Mouse (Mus musculus) G1E (cell line): Measurements from ENCODE around the gene Klhl26. TPM values are rescaled to one million over a fixed set of nuclear protein-coding genes. Genes with fewer than 3 reads are reported as not detected.

Experiments
- ATAC-seq: 2 replicates; pipeline ENCODE4 v1.8.0; 2016; ENCODE audit warnings: mild to moderate bottlenecking; ENCODE audit not compliant: insufficient number of reproducible peaks, poor library complexity, low FRiP score, severe bottlenecking; ENCODE audit errors: extremely low read depth
- DNase-seq: peaks from one replicate; pipeline ENCODE4 v3.0.0; 2012; ENCODE audit warnings: low spot score
- H3K27me3 ChIP-seq: 2 replicates; pipeline ENCODE4 v1.6.1; 2012; ENCODE audit warnings: mild to moderate bottlenecking, low read length, inconsistent platforms; ENCODE audit not compliant: insufficient read depth
- H3K36me3 ChIP-seq: replicated peaks from 2 replicates; pipeline ENCODE3; 2012; ENCODE audit warnings: mild to moderate bottlenecking, inconsistent platforms
- H3K4me1 ChIP-seq: 2 replicates; pipeline ENCODE4 v1.6.1; 2012; ENCODE audit warnings: low read depth, low read length, inconsistent platforms, mixed read lengths; ENCODE audit not compliant: insufficient read depth
- H3K4me3 ChIP-seq: 2 replicates; pipeline ENCODE4 v1.5.1; 2012; ENCODE audit warnings: low read depth, mild to moderate bottlenecking, inconsistent platforms, low read length, moderate library complexity, mixed read lengths
- H3K9me3 ChIP-seq: replicated peaks from 2 replicates; pipeline ENCODE4 v1.6.1; 2012; ENCODE audit warnings: inconsistent platforms
- CTCF ChIP-seq: IDR thresholded peaks from 2 replicates; pipeline ENCODE4 v1.5.1; 2012; ENCODE audit warnings: low read depth, low read length, inconsistent platforms, mixed read lengths
- GATA1 ChIP-seq: IDR thresholded peaks from 2 replicates; pipeline ENCODE4 v1.6.1; 2012; ENCODE audit warnings: borderline replicate concordance, low read length, inconsistent platforms, mixed read lengths
- GATA2 ChIP-seq: IDR thresholded peaks from 2 replicates; pipeline ENCODE4 v1.6.1; 2012; ENCODE audit warnings: low read depth, low read length, inconsistent platforms, borderline replicate concordance
- POLR2AphosphoS5 ChIP-seq: IDR thresholded peaks from 2 replicates; pipeline ENCODE4 v1.6.1; 2012; ENCODE audit warnings: low read depth, low read length, inconsistent platforms; ENCODE audit not compliant: insufficient replicate concordance
- TAL1 ChIP-seq: conservative IDR thresholded peaks from 2 replicates; pipeline ENCODE4 v1.6.1; 2012; ENCODE audit warnings: low read depth, low read length, inconsistent platforms, mixed read lengths
- polyA plus RNA-seq: library from polyadenylated mRNA; stranded (reverse); fragments of >175 nt; gene quantifications from 2 replicates; pipeline ENCODE4 v1.2.3, GENCODE M21; 2012
- total RNA-seq, 2 experiments: library from RNA; stranded (forward) in 1 of 2; stranded (reverse) in 1 of 2; fragments of 200-1000 nt in 1 of 2; fragments of >200 nt in 1 of 2; fragmentation: Nextera tagmentation in 1 of 2; gene quantifications; 2 replicates each; pipeline ENCODE4 v1.2.3; 2014 to 2017

Klhl26 gene
- total and polyA plus RNA-seq, 3 experiments, result 12.8 to 23.6 (median 13.9) TPM

GRCm38 (mm10) chr8:70487993-70488796, 11.4 kb upstream of the Klhl26 start:
- Histone ChIP-seq H3K27me3 (peaks cover 97% of the 10 kb centered on the region), H3K4me3 (peak overlapping the region; percentile 52; the same call in 1 of the 2 replicates), H3K9me3 (no peaks in the 10 kb centered on the region), H3K36me3 (no peaks in the 10 kb centered on the region), H3K4me1 (peaks cover 50% of the 10 kb centered on the region)
- TF ChIP-seq GATA2, result no peak
- TF ChIP-seq TAL1, result no peak
- TF ChIP-seq POLR2AphosphoS5, result no peak
- no peak for TF ChIP-seq GATA1
- DNase-seq, result no peak
- ATAC-seq, result no peak

- DNase-seq (no peak), ATAC-seq (no peak)
- Histone ChIP-seq H3K4me1 (peaks cover 39% of the 10 kb centered on the region), H3K36me3 (no peaks in the 10 kb centered on the region), H3K9me3 (no peaks in the 10 kb centered on the region), H3K27me3 (peaks cover 96% of the 10 kb centered on the region), H3K4me3 (peak within 1 kb of the TSS; percentile 52; the same call in 1 of the 2 replicates)
- TF ChIP-seq TAL1, result no peak
- TF ChIP-seq GATA2, result no peak
- TF ChIP-seq CTCF, result no peak
- no peak for TF ChIP-seq GATA1
- no peak for TF ChIP-seq POLR2AphosphoS5
Observed at GRCm38 (mm10) chr8:70486941-70487520, 10.3 kb upstream of the Klhl26 start, which contains the start of gene Tmem59l. Gene Tmem59l (minus strand): TSS chr8:70487358.

- DNase-seq (no peak), ATAC-seq (no peak)
- Histone ChIP-seq H3K27me3 (peaks cover 95% of the 10 kb centered on the region), H3K36me3 (no peaks in the 10 kb centered on the region), H3K4me3 (no peak overlapping the region), H3K9me3 (no peaks in the 10 kb centered on the region), H3K4me1 (peaks cover 39% of the 10 kb centered on the region)
- TF ChIP-seq TAL1 (no peak), GATA2 (no peak), POLR2AphosphoS5 (no peak), GATA1 (no peak), CTCF (no peak)
Observed at GRCm38 (mm10) chr8:70486191-70486681, 9.5 kb upstream of the Klhl26 start.

GRCm38 (mm10) chr8:70482943-70483342, 6.2 kb upstream of the Klhl26 start:
- ATAC-seq (no peak), DNase-seq (no peak)
- peaks cover 34% of the 10 kb centered on the region for H3K4me1 ChIP-seq
- H3K9me3 ChIP-seq, result no peaks in the 10 kb centered on the region
- H3K27me3 ChIP-seq, result peaks cover 79% of the 10 kb centered on the region
- no peak overlapping the region for H3K4me3 ChIP-seq
- TF ChIP-seq CTCF (no peak), POLR2AphosphoS5 (no peak), GATA1 (no peak)
- no peaks in the 10 kb centered on the region for H3K36me3 ChIP-seq

- DNase-seq (no peak), ATAC-seq (no peak)
- peaks cover 36% of the 10 kb centered on the region for H3K4me1 ChIP-seq
- H3K36me3 ChIP-seq, result no peaks in the 10 kb centered on the region
- H3K27me3 ChIP-seq, result peaks cover 71% of the 10 kb centered on the region
- H3K9me3 ChIP-seq, result no peaks in the 10 kb centered on the region
- no peak overlapping the region for H3K4me3 ChIP-seq
- no peak for TF ChIP-seq CTCF
- TF ChIP-seq GATA2, result no peak
- TF ChIP-seq GATA1, result no peak
- no peak for TF ChIP-seq TAL1
- no peak for TF ChIP-seq POLR2AphosphoS5
Observed at GRCm38 (mm10) chr8:70481908-70482307, 5.1 kb upstream of the Klhl26 start.

GRCm38 (mm10) chr8:70477269-70477982, 658 bp upstream of the Klhl26 start:
- Histone ChIP-seq H3K4me3 (peak overlapping the region; percentile 90), H3K9me3 (no peaks in the 10 kb centered on the region), H3K27me3 (peaks cover 28% of the 10 kb centered on the region), H3K36me3 (peaks cover 22% of the 10 kb centered on the region), H3K4me1 (peaks cover 35% of the 10 kb centered on the region)
- TF ChIP-seq GATA2, result no peak
- TF ChIP-seq POLR2AphosphoS5, result no peak
- ATAC-seq, result 0 out of 2 replicates have a peak, but pooled peaks have one; percentile 24
- peak; percentile 68 for DNase-seq
